Mouse (Mus musculus): ENCODE measurements at regions not wholly inside any gene's neighbourhood (a gene's known extent, or its start where the extent isn't known, plus 50 kb on each side); places are given as distances from the start of the nearest gene placed in this dataset.

GRCm38 (mm10) chr14:102402061-102402689 is 580.3 kb downstream of the Kctd12 start:
- DNase-seq (ENCODE audit: low spot score): no peak

- DNase-seq (ENCODE audit: low spot score): no peak
Measured at GRCm38 (mm10) chr14:102396036-102396734, 586.3 kb downstream of the Kctd12 start.

GRCm38 (mm10) chr14:102392351-102392750 is 590.1 kb downstream of the Kctd12 start:
- DNase-seq (ENCODE audit: low spot score): peak; percentile 22

GRCm38 (mm10) chr14:102372994-102373567 is 609.4 kb downstream of the Kctd12 start:
- no peak for DNase-seq (ENCODE audit: low spot score)

- DNase-seq (ENCODE audit: low spot score): no peak
Measured at GRCm38 (mm10) chr14:102361589-102361988, 620.8 kb downstream of the Kctd12 start.

- no peak for DNase-seq (ENCODE audit: low spot score)
Measured at GRCm38 (mm10) chr14:102329409-102329808, 599.7 kb downstream of the Lmo7 start.

GRCm38 (mm10) chr14:102306332-102306731 is 576.6 kb downstream of the Lmo7 start:
- DNase-seq (ENCODE audit: low spot score): no peak

GRCm38 (mm10) chr14:102302826-102303225 is 573.1 kb downstream of the Lmo7 start:
- DNase-seq (ENCODE audit: low spot score): no peak

- no peak for DNase-seq (ENCODE audit: low spot score)
Measured at GRCm38 (mm10) chr14:102300251-102300650, 570.5 kb downstream of the Lmo7 start.

GRCm38 (mm10) chr14:102291361-102291760 is 561.6 kb downstream of the Lmo7 start:
- no peak for DNase-seq (ENCODE audit: low spot score)

GRCm38 (mm10) chr14:102250076-102250475 is 520.3 kb downstream of the Lmo7 start:
- DNase-seq (ENCODE audit: low spot score): no peak

- no peak for DNase-seq (ENCODE audit: low spot score)
Measured at GRCm38 (mm10) chr14:102248581-102248980, 518.8 kb downstream of the Lmo7 start.

GRCm38 (mm10) chr14:102248023-102248422 is 518.3 kb downstream of the Lmo7 start:
- DNase-seq (ENCODE audit: low spot score): no peak

- DNase-seq (ENCODE audit: low spot score): no peak
Measured at GRCm38 (mm10) chr14:102243806-102244536, 514.2 kb downstream of the Lmo7 start.

GRCm38 (mm10) chr14:102216581-102217368 is 487.0 kb downstream of the Lmo7 start:
- peak; percentile 33 for DNase-seq (ENCODE audit: low spot score)

GRCm38 (mm10) chr14:102215267-102215964 is 485.7 kb downstream of the Lmo7 start:
- DNase-seq (ENCODE audit: low spot score): no peak

- DNase-seq (ENCODE audit: low spot score): no peak
Measured at GRCm38 (mm10) chr14:102212079-102212478, 482.3 kb downstream of the Lmo7 start.

- DNase-seq (ENCODE audit: low spot score): no peak
Measured at GRCm38 (mm10) chr14:102204881-102205671, 475.3 kb downstream of the Lmo7 start.

GRCm38 (mm10) chr14:102199430-102199829 is 469.7 kb downstream of the Lmo7 start:
- DNase-seq (ENCODE audit: low spot score): peak; percentile 45

- no peak for DNase-seq (ENCODE audit: low spot score)
Measured at GRCm38 (mm10) chr14:102190786-102191185, 461.0 kb downstream of the Lmo7 start.
